Mouse (Mus musculus) midbrain, embryonic 14.5 days (tissue): ENCODE results near the gene Wdr83. TPM values are rescaled to one million over a fixed set of nuclear protein-coding genes. Genes with fewer than 3 reads are reported as not detected.
"Not testable (repeated sequence)": the region's sequence is repeated elsewhere in the genome, so short reads cannot be mapped to it uniquely, and the experiment has no call there.

Experiments
- ATAC-seq: fragments of 200-750 bp; cut with Nextera tagmentation; 2 replicates; pipeline ENCODE4 v1.8.0; 2017; ENCODE audit warnings: moderate number of reproducible peaks, moderate library complexity; ENCODE audit not compliant: low FRiP score, low TSS enrichment
- DNase-seq: peaks from one replicate; pipeline ENCODE4 v3.0.0-alpha.2; 2015
- H3K27ac ChIP-seq: fragments of 300-500 bp; sonication (generic); replicated peaks from 2 replicates; pipeline ENCODE4 v1.5.1; 2014; ENCODE audit warnings: mild to moderate bottlenecking, low read depth, low read length, moderate library complexity
- H3K27me3 ChIP-seq: fragments of 300-500 bp; sonication (generic); 2 replicates; pipeline ENCODE4 v1.6.1; 2014; ENCODE audit warnings: low read length, control low read depth, mixed read lengths; ENCODE audit not compliant: control insufficient read depth, insufficient read depth
- H3K36me3 ChIP-seq: fragments of 300-500 bp; sonication (generic); 2 replicates; pipeline ENCODE4 v1.6.1; 2014; ENCODE audit warnings: low read length, control low read depth; ENCODE audit not compliant: control insufficient read depth, insufficient read depth
- H3K4me1 ChIP-seq: fragments of 300-500 bp; sonication (generic); 2 replicates; pipeline ENCODE4 v1.6.1; 2014; ENCODE audit warnings: mild to moderate bottlenecking, antibody characterized with exemption, low read length, control low read depth; ENCODE audit not compliant: control insufficient read depth, insufficient read depth
- H3K4me2 ChIP-seq: fragments of 300-500 bp; sonication (generic); 2 replicates; pipeline ENCODE4 v1.6.1; 2014; ENCODE audit warnings: mild to moderate bottlenecking, low read length, moderate library complexity
- H3K4me3 ChIP-seq: fragments of 300-500 bp; sonication (generic); replicated peaks from 2 replicates; pipeline ENCODE4 v1.5.1; 2014; ENCODE audit warnings: low read depth, low read length
- H3K9ac ChIP-seq: fragments of 300-500 bp; sonication (generic); replicated peaks from 2 replicates; pipeline ENCODE4 v1.6.1; 2014; ENCODE audit warnings: mild to moderate bottlenecking, low read length, moderate library complexity
- H3K9me3 ChIP-seq: fragments of 300-500 bp; sonication (generic); 2 replicates; pipeline ENCODE4 v1.6.1; 2016; ENCODE audit warnings: low read length, control low read depth, mixed read lengths; ENCODE audit not compliant: control insufficient read depth
- WGBS: fragments of 180-500 bp; shearing (Covaris S2); extraction: QIAGEN DNeasy Blood & Tissue Kit; methylation state at CpG from one replicate; pipeline ENCODE4 v1.1.7; 2014; 5-methylcytosine and 5-hydroxymethylcytosine counted together
- polyA plus RNA-seq: library from polyadenylated mRNA; unstranded; fragments of >200 nt; fragmentation: Nextera tagmentation; extraction: Ambion mirVana; gene quantifications from 2 replicates; pipeline ENCODE4 v1.2.1, GENCODE M21; 2014

Gene Wdr83
- 53.9 and 58.2 TPM in 2 replicates for polyA plus RNA-seq

DNA sequence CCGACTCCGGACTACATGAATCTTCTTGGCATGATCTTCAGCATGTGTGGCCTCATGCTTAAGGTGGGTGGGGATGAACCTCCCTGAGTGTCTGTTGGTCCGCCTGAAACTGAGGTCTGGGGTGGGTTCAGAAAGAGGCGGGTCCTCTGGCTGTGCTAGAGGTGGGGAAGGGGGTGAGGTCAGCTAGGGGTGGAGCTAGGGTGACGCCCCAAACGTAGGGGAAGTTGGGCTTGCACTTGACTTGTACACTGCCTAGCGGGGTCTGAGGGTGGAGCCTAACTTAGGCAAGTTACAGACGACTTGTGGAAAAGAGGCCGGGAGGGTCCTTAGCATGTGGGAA is at the start of gene Wdr83:
Gene Wdr83, minus strand, starts transcription at position 91 of the 340 bp plus-strand sequence.
- DNase-seq (peak; percentile 25), ATAC-seq (peak; percentile 53; the same call in 1 of the 2 replicates)
- Histone ChIP-seq H3K36me3 (peaks cover 20% of the 10 kb centered on the region), H3K27ac (peak within 1 kb of the TSS; percentile 16), H3K4me1 (peaks cover 22% of the 10 kb centered on the region), H3K4me2 (peak within 1 kb of the TSS; percentile 93), H3K9me3 (no peaks in the 10 kb centered on the region), H3K27me3 (no peaks in the 10 kb centered on the region), H3K9ac (peak within 1 kb of the TSS; percentile 91), H3K4me3 (peak within 1 kb of the TSS; percentile 87)
- 3% methylated on average over 9 of the region's 9 CpGs for WGBS

DNA sequence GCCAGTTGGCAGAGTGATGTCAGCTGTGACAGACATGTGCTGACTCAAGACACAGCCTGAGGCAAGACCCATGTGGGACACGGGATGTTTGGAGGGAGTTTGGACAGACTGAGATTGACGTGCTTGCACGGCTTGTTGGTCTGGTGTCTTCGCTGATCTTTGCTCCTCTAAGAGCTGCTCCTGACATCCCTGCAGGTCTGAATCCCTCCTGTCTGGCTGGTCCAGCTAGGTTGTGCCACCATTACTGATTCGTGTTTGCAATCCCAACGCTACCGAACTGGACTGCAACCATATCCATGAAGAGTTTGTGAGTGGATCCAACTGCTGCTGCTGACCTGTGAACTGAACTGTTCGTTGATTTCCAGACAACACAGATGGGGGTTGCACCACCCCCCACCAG is 42.6 kb upstream of the Wdr83 start:
- Histone ChIP-seq H3K4me1 (no peaks in the 10 kb centered on the region), H3K27ac (no peak overlapping the region), H3K9ac (no peak overlapping the region), H3K27me3 (no peaks in the 10 kb centered on the region), H3K4me2 (no peak overlapping the region), H3K4me3 (no peak overlapping the region), H3K36me3 (no peaks in the 10 kb centered on the region), H3K9me3 (no peaks in the 10 kb centered on the region)
- DNase-seq, result no peak
- WGBS, result 93% methylated on average over 8 of the region's 8 CpGs
- ATAC-seq, result no peak

DNA sequence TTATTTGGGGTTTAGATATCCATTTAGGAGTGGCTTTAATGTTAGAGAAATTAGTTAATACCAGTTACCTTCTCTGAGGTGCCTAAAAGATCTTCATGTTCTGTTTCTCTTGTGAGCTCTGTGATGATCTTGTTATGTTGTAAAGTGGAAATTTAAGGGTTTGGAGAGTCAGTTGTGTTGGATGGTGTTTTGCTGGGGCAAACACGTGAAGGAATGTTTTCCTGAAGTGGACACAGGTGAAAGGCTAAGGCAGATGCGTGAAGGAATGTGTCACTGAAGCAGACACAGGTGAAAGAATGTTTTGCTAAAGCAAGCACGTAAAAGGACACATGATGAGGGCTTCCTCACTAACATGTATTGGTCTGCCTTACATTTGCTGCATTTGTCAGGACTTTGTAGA is 41.9 kb upstream of the Wdr83 start, which contains the start of gene Zfp791:
Gene Zfp791, minus strand, starts transcription at position 101 of the 400 bp plus-strand sequence.
- H3K4me3 ChIP-seq, result no peak within 1 kb of the TSS
- H3K27me3 ChIP-seq, result no peaks in the 10 kb centered on the region
- DNase-seq (no peak), ATAC-seq (no peak)
- H3K9ac ChIP-seq, result no peak within 1 kb of the TSS
- WGBS, result 83% methylated on average over 3 of the region's 3 CpGs
- no peaks in the 10 kb centered on the region for H3K4me1 ChIP-seq
- H3K27ac ChIP-seq, result no peak within 1 kb of the TSS
- no peak within 1 kb of the TSS for H3K4me2 ChIP-seq
- H3K36me3 ChIP-seq, result no peaks in the 10 kb centered on the region
- H3K9me3 ChIP-seq, result no peaks in the 10 kb centered on the region

DNA sequence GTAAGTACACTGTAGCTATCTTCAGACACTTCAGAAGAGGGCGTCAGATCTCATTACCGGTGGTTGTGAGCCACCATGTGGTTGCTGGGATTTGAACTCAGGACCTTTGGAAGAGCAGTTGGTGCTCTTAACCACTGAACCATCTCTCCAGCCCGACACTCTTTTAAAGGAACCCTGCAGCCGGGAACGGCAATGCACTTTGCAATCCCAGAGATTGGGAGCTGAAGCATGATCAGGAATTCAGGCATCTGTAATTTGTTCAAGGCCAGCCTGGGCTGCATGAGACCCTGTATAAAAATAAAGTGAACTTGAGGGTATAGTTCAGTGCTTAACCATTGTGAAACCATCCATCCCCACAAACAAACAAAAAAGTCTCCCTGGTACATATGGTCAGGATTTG is 39.1 kb upstream of the Wdr83 start:
- H3K9me3 ChIP-seq, H3K27me3 ChIP-seq, H3K9ac ChIP-seq, ATAC-seq, H3K36me3 ChIP-seq, H3K4me2 ChIP-seq, H3K4me1 ChIP-seq, H3K4me3 ChIP-seq, DNase-seq, H3K27ac ChIP-seq: not testable (repeated sequence)
- WGBS, result 79% methylated on average over 5 of the region's 5 CpGs

DNA sequence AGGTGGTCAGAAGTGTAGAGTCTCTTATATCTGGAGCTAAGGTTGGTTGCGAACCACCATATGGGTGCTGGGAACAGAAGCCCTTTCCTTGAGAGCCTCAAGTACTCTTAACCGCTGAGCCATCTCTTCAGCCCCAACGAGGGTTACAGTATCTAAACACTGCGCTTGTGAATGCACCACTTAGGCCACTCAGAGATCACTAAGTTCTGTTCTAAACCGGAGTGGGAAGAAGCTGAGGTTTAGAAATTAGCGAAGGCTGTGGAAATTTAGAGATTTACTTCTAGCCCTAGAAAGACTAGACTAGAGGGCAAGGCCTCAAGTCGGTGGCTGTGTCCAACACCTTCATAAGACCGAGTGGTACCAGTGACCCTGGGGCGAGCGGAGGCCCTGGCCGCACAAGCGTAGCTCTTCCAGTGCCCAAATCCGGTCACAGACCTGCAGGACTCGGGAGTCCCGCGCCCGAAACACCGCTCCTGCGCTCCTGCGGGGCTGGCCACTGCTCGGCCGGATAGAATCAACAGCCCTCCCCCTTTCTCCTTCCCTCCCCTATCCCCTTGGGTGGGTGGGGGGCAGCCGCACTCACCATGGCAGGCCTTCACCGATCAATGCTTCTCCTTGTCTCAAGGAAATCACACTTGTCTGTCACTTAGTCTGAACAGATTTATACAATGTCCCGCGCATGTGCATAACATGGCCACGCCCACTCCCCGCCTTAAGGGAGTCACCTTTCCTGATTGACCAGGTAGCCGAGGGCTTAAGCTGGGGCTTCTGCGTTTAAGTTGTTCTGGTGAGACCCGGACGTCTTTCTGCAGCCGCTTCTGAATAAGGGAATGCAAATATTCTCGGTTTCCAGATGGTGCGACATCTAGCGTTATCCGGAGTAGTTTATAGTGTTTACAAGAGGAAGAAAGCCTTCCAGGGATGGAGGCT is 38.2 kb upstream of the Wdr83 start:
- Histone ChIP-seq H3K4me3 (peak overlapping the region; percentile 54), H3K27me3 (no peaks in the 10 kb centered on the region), H3K36me3 (no peaks in the 10 kb centered on the region), H3K4me1 (no peaks in the 10 kb centered on the region), H3K9me3 (no peaks in the 10 kb centered on the region), H3K9ac (peak overlapping the region; percentile 64), H3K4me2 (peak overlapping the region; percentile 74), H3K27ac (peak overlapping the region; percentile 63)
- DNase-seq (peak; percentile 93), ATAC-seq (peak; percentile 78; the same call in 1 of the 2 replicates)
- WGBS, result 8% methylated on average over 37 of the region's 37 CpGs

DNA sequence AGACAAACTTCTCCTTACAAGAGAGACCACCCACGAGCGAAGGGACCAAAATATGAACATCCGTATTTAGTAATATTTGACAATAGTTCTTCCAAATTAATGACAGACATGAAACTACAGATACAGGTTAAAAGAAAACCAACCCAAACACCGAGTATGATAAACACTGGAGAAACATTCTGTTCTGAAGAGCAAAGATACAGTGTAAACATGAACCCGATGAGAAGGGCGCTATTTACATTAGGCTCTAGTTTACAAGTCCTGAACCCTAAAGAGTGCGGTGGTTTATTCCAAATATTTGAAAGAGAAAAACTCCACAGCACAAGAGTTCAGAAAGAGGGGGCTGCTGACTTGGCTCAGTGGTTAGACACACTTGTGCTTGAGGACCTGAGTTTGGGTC is 35.9 kb upstream of the Wdr83 start:
- no peak overlapping the region for H3K4me2 ChIP-seq
- DNase-seq (no peak), ATAC-seq (no peak)
- H3K4me1 ChIP-seq, result no peaks in the 10 kb centered on the region
- H3K9ac ChIP-seq, result no peak overlapping the region
- no peaks in the 10 kb centered on the region for H3K27me3 ChIP-seq
- H3K9me3 ChIP-seq, result no peaks in the 10 kb centered on the region
- 93% methylated on average over 7 of the region's 7 CpGs for WGBS
- H3K36me3 ChIP-seq, result no peaks in the 10 kb centered on the region
- no peak overlapping the region for H3K4me3 ChIP-seq
- no peak overlapping the region for H3K27ac ChIP-seq

DNA sequence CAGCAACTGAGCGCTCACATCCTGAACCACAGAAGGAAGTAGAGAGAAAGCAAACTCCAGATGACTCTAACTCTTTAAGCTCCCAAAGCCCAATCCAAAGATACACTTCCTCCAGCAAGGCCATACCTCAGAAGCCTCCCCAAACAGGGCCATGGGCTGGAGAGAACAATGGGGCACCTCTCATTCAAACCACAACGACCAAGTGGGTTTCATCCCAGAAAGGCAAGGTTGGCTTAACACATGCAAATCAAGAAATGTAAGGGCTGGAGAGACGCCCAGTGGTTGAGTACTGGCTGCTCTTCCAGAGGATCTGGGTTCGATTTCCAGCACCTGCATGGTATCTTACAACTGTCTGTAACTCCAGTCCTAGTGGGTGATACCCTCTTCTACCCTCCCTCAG is 34.4 kb upstream of the Wdr83 start:
- Histone ChIP-seq H3K4me2 (no peak overlapping the region), H3K9ac (no peak overlapping the region), H3K4me1 (no peaks in the 10 kb centered on the region), H3K36me3 (peaks cover 14% of the 10 kb centered on the region), H3K27ac (no peak overlapping the region), H3K27me3 (no peaks in the 10 kb centered on the region), H3K9me3 (no peaks in the 10 kb centered on the region), H3K4me3 (no peak overlapping the region)
- ATAC-seq (no peak), DNase-seq (no peak)
- WGBS, result 75% methylated on average over 4 of the region's 4 CpGs

DNA sequence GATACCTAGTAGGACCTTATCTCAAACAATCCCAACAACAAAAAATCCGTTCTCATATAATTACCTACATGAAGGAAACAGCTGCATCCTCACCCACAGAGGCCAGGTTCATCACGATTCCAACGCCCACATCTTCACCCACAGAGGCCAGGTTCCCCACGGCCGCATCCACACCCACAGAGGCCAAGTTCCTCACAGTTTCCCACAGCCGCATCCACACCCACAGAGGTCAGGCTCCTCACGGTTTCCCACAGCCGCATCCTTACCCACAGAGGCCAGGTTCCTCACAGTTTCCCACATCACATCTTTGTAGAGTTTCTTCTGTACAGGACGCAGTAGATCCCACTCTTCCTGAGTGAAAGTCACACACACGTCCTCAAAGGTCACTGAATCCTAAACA is 32.1 kb upstream of the Wdr83 start:
- Histone ChIP-seq H3K36me3 (peaks cover 25% of the 10 kb centered on the region), H3K4me2 (no peak overlapping the region), H3K4me3 (no peak overlapping the region), H3K4me1 (no peaks in the 10 kb centered on the region), H3K9ac (no peak overlapping the region), H3K9me3 (no peaks in the 10 kb centered on the region), H3K27me3 (no peaks in the 10 kb centered on the region), H3K27ac (no peak overlapping the region)
- 95% methylated on average over 10 of the region's 10 CpGs for WGBS
- ATAC-seq (no peak), DNase-seq (no peak)
